Mouse (Mus musculus) T-cell, adult 66 days (primary cell): ENCODE data around the gene D5Ertd577e. TPM values are rescaled to one million over a fixed set of nuclear protein-coding genes. Genes with fewer than 3 reads are reported as not detected.

Source experiments
- total RNA-seq, 2 experiments: library from RNA; stranded (reverse); gene quantifications; 3 replicates in 1 of 2; 4 replicates in 1 of 2; pipeline ENCODE4 v1.2.4; 2023

D5Ertd577e gene
- not detected for total RNA-seq

DNA sequence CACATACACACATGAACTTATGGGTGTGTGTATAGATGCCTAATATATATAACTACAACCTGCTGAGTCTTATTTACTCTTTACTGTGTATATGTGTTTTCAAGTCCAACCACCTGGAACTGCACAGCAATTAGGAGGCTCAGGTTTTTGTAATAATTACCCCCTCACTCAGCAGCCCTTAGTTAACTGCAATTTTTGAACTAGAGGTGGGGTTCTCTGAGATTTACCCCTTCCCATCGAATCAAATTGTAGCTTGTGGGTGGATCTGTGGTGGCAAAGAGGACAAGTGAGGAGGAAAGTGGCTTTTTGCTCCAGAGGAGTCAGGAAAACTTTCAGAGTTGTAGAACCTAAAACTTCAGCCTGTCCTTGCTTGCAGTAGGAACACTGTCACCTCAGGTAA lies at the start of gene D5Ertd577e:
TSS of gene D5Ertd577e (plus strand) at position 301 of the 400 bp plus-strand sequence.

DNA sequence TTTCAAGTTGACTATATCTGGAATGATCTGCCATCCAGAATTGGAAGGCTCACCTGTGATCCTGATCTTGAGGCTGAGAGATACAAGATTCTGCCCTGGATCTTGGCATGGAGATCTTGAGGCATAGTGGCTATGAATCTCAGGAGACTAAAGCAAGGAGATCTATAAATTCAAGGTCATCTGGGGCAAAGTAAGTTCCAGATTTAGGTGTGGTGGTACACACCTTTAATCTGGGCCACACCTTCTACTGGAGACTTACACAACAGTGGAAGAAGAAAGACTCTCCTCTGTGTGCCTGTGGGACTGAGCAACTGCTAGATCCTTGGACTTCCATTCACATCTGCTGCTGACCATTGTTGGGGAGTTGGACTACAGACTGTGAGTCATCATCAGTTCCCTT lies 53.9 kb downstream of the D5Ertd577e start, which contains the start of gene Gm3286:
TSS of gene Gm3286 (plus strand) at position 301 of the 400 bp plus-strand sequence.

Other genes with a start within 250 kb of the D5Ertd577e start
- not detected for gene Gm10424, start 184.0 kb upstream of the D5Ertd577e start, total RNA-seq
- gene Gm3259, start 150.9 kb upstream of the D5Ertd577e start, total RNA-seq: not detected
- gene Gm3286, start 54.0 kb downstream of the D5Ertd577e start, total RNA-seq: not detected
- not detected for gene Gm7971, start 138.1 kb downstream of the D5Ertd577e start, total RNA-seq